Mouse (Mus musculus): ENCODE measurements around the gene Tgfa. TPM values are rescaled to one million over a fixed set of nuclear protein-coding genes. Genes with fewer than 3 reads are reported as not detected.

The Tgfa gene
- total and polyA plus RNA-seq, 2 experiments from 2014 or later, result 1.1 to 7.2 TPM

- Histone ChIP-seq H3K4me2 (ENCODE audit: low read depth, low read length) (no peak overlapping the region), H3K9me3 (replicated peaks; ENCODE audit: control insufficient read depth, low read length) (no peaks in the 10 kb centered on the region), H3K27me3 (ENCODE audit: control insufficient read depth, insufficient read depth, low read length) (no peaks in the 10 kb centered on the region), H3K36me3 (replicated peaks; ENCODE audit: control insufficient read depth, insufficient read depth, low read length) (no peaks in the 10 kb centered on the region), H3K27ac (ENCODE audit: low read depth) (no peak overlapping the region), H3K9ac (replicated peaks; ENCODE audit: low read depth, low read length) (no peak overlapping the region), H3K4me3 (ENCODE audit: low read depth, low read length) (no peak overlapping the region), H3K4me1 (ENCODE audit: control insufficient read depth, insufficient read depth) (no peaks in the 10 kb centered on the region)
- no peak for DNase-seq (ENCODE audit: low spot score)
- TF ChIP-seq CTCF (IDR thresholded peaks at IDR 0.05; ENCODE audit: low read depth), result no peak
- no peak for TF ChIP-seq EP300 (IDR thresholded peaks at IDR 0.05; ENCODE audit: low read depth)
- no peak for ATAC-seq (ENCODE audit: insufficient read depth, low read depth)
- 73% methylated on average over 16 of the region's 16 CpGs for WGBS
Observed at GRCm38 (mm10) chr6:86249042-86249441, 54.0 kb downstream of the Tgfa start.

GRCm38 (mm10) chr6:86250236-86250635, 55.2 kb downstream of the Tgfa start:
- no peaks in the 10 kb centered on the region for H3K4me1 ChIP-seq (ENCODE audit: control insufficient read depth, insufficient read depth)
- DNase-seq (ENCODE audit: low spot score) (no peak), ATAC-seq (ENCODE audit: insufficient read depth, low read depth) (no peak)
- no peaks in the 10 kb centered on the region for H3K27me3 ChIP-seq (ENCODE audit: control insufficient read depth, insufficient read depth, low read length)
- H3K36me3 ChIP-seq (replicated peaks; ENCODE audit: control insufficient read depth, insufficient read depth, low read length), result no peaks in the 10 kb centered on the region
- H3K4me2 ChIP-seq (ENCODE audit: low read depth, low read length), result no peak overlapping the region
- no peak overlapping the region for H3K9ac ChIP-seq (replicated peaks; ENCODE audit: low read depth, low read length)
- no peak overlapping the region for H3K27ac ChIP-seq (ENCODE audit: low read depth)
- TF ChIP-seq EP300 (IDR thresholded peaks at IDR 0.05; ENCODE audit: low read depth) (no peak), CTCF (IDR thresholded peaks at IDR 0.05; ENCODE audit: low read depth) (no peak)
- WGBS, result 83% methylated on average over 2 of the region's 2 CpGs
- no peak overlapping the region for H3K4me3 ChIP-seq (ENCODE audit: low read depth, low read length)
- no peaks in the 10 kb centered on the region for H3K9me3 ChIP-seq (replicated peaks; ENCODE audit: control insufficient read depth, low read length)

- no peak overlapping the region for H3K27ac ChIP-seq (ENCODE audit: low read depth)
- no peaks in the 10 kb centered on the region for H3K4me1 ChIP-seq (ENCODE audit: control insufficient read depth, insufficient read depth)
- H3K36me3 ChIP-seq (replicated peaks; ENCODE audit: control insufficient read depth, insufficient read depth, low read length), result no peaks in the 10 kb centered on the region
- no peaks in the 10 kb centered on the region for H3K9me3 ChIP-seq (replicated peaks; ENCODE audit: control insufficient read depth, low read length)
- H3K4me2 ChIP-seq (ENCODE audit: low read depth, low read length), result no peak overlapping the region
- 83% methylated on average over 8 of the region's 8 CpGs for WGBS
- H3K9ac ChIP-seq (replicated peaks; ENCODE audit: low read depth, low read length), result no peak overlapping the region
- no peaks in the 10 kb centered on the region for H3K27me3 ChIP-seq (ENCODE audit: control insufficient read depth, insufficient read depth, low read length)
- DNase-seq (ENCODE audit: low spot score) (no peak), ATAC-seq (ENCODE audit: insufficient read depth, low read depth) (no peak)
- TF ChIP-seq EP300 (IDR thresholded peaks at IDR 0.05; ENCODE audit: low read depth), result no peak
- TF ChIP-seq CTCF (IDR thresholded peaks at IDR 0.05; ENCODE audit: low read depth), result no peak
- H3K4me3 ChIP-seq (ENCODE audit: low read depth, low read length), result no peak overlapping the region
Observed at GRCm38 (mm10) chr6:86250830-86251229, 55.8 kb downstream of the Tgfa start.

DNA sequence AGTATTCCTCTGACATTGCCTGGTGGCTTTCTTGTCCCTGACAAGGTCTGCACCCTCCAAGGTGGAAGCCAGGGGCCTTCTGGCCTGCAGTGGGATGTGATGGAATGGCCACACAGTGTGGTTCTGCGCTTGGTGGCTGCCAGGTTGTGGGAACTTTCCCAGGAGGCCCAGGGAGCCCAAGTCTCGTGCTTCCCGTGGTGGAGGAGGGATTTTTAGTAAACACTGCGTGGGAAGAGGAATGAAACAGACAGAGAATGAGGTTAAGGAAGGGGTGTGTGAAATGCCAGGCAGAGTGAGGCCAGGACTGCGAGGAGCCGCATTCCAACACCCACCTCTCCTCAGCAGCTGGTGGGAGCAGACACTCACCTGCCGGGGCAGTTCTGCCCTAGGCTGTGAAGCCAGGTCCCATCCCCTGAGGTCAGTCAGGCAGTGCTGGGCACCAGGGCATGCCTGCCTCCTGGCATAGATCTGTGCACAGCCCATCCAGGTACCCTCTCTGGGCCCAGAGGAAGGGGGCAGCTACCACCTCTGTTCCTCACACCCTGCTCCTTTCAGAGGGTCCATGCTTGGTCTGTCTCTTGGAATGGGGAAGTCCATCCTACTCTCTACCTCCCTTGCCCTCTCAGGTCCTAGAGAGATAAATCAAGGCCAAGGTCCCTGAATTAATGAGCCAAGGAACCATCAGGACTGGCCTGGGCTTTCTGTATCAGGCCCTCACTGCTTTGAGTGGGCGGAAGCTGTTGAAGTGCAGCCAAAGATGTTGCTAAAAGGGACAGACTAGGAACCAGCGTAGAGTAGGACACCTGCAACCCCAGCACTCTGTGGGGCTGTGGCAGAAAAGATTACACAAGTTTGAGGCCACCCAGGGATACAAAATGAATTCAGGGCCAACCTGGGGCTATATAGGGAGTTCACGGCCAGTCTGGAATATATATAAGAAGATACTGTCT, 57.4 kb downstream of the Tgfa start:
- Histone ChIP-seq H3K9me3 (replicated peaks; ENCODE audit: control insufficient read depth, low read length) (no peaks in the 10 kb centered on the region), H3K9ac (replicated peaks; ENCODE audit: low read depth, low read length) (no peak overlapping the region), H3K27ac (ENCODE audit: low read depth) (no peak overlapping the region), H3K27me3 (ENCODE audit: control insufficient read depth, insufficient read depth, low read length) (no peaks in the 10 kb centered on the region), H3K4me2 (ENCODE audit: low read depth, low read length) (no peak overlapping the region), H3K4me1 (ENCODE audit: control insufficient read depth, insufficient read depth) (no peaks in the 10 kb centered on the region), H3K4me3 (ENCODE audit: low read depth, low read length) (no peak overlapping the region), H3K36me3 (replicated peaks; ENCODE audit: control insufficient read depth, insufficient read depth, low read length) (no peaks in the 10 kb centered on the region)
- no peak; the same call in 1 of the 2 replicates for ATAC-seq (ENCODE audit: insufficient read depth, low read depth)
- DNase-seq (ENCODE audit: low spot score), result no peak
- TF ChIP-seq CTCF (IDR thresholded peaks at IDR 0.05; ENCODE audit: low read depth), result no peak
- no peak for TF ChIP-seq EP300 (IDR thresholded peaks at IDR 0.05; ENCODE audit: low read depth)
- 52% methylated on average over 10 of the region's 10 CpGs for WGBS

- WGBS, result 89% methylated on average over 9 of the region's 9 CpGs
- TF ChIP-seq CTCF (IDR thresholded peaks at IDR 0.05; ENCODE audit: low read depth) (no peak), EP300 (IDR thresholded peaks at IDR 0.05; ENCODE audit: low read depth) (no peak)
- H3K36me3 ChIP-seq (replicated peaks; ENCODE audit: control insufficient read depth, insufficient read depth, low read length), result no peaks in the 10 kb centered on the region
- H3K4me1 ChIP-seq (ENCODE audit: control insufficient read depth, insufficient read depth), result no peaks in the 10 kb centered on the region
- ATAC-seq (ENCODE audit: insufficient read depth, low read depth) (no peak), DNase-seq (ENCODE audit: low spot score) (no peak)
- no peaks in the 10 kb centered on the region for H3K9me3 ChIP-seq (replicated peaks; ENCODE audit: control insufficient read depth, low read length)
- H3K4me3 ChIP-seq (ENCODE audit: low read depth, low read length), result no peak overlapping the region
- no peaks in the 10 kb centered on the region for H3K27me3 ChIP-seq (ENCODE audit: control insufficient read depth, insufficient read depth, low read length)
- H3K27ac ChIP-seq (ENCODE audit: low read depth), result no peak overlapping the region
- no peak overlapping the region for H3K4me2 ChIP-seq (ENCODE audit: low read depth, low read length)
- no peak overlapping the region for H3K9ac ChIP-seq (replicated peaks; ENCODE audit: low read depth, low read length)
Observed at GRCm38 (mm10) chr6:86255899-86256298, 60.9 kb downstream of the Tgfa start.
